Mouse (Mus musculus) frontal cortex, postnatal 25 days (tissue): ENCODE results near the gene Lfng.
A peak's percentile ranks its signal among the peaks of the same experiment; 100 is the strongest.

ENCODE experiments used
- DNase-seq, 2 experiments: peaks; one replicate each; pipeline ENCODE4 v3.0.0; 2022; ENCODE audit warnings: low spot score in 2 of 2

Lfng gene

DNA sequence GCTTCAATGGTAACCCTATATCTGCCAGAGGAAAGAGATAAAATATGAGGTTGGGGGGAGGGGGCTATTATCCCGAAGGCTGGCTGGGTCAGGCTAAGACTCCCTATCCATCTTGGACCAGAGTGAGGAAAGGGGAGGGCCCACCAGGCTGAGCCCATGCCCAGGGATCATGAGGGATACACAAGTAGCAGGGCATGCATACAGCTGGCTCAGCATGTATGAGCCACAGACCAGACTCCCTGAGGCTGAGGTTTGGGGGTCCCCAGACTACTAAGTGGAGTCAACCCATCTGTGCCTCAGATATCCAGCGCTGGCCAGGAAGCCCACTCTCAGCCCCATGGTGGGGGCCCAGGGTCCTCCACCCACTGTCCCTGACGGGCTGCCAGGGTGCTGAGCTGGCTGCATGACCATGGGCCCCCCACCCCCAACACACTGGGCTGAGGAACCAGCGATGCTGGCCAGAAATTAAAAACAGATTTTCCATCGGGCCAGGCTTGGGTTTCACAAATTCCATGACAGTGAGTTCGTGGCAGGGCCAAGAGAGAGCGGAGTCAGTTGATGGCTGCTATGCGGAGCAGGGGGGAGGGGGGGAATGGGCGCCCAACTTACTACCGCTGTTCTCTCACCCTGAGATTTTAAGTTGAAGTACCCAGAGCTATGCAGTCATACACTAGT lies 34.3 kb downstream of the Lfng start:
- DNase-seq: no peak

DNA sequence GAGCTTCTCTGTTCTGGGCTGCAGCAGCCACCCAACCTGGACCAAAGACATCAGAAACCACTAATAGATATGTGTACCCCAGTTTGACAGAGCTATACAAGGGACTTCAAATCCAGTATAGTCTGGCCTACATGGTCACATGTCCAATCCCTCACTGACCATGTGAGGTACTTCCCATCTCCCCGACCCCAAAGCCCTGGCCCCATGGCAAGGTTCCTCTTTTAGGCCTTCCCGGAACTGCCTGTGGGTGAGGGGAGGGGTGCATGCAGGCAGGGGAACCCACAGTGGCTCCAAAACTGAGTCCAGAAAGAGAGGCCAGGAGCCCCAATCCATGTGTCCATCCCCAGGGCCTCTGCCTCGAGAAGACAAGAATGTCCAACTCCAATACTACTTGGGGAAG lies 35.0 kb downstream of the Lfng start:
- DNase-seq: no peak

DNA sequence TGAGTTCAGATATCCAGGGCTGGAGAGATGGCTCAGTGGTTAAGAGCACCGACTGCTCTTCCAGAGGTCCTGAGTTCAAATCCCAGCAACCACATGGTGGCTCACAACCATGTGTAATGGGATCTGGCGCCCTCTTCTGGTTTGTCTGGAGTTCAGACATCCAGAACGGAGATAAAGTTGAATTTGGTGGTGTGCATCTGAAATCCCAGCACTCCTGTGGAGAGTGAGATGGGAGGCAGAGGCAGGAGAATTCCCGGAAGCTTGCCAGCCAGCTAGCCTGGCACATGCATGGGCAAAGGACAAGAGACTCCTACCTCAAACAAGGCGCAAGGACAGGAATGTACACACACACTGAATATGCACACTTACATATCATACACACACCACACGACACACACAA lies 37.1 kb downstream of the Lfng start:
- DNase-seq: no peak

DNA sequence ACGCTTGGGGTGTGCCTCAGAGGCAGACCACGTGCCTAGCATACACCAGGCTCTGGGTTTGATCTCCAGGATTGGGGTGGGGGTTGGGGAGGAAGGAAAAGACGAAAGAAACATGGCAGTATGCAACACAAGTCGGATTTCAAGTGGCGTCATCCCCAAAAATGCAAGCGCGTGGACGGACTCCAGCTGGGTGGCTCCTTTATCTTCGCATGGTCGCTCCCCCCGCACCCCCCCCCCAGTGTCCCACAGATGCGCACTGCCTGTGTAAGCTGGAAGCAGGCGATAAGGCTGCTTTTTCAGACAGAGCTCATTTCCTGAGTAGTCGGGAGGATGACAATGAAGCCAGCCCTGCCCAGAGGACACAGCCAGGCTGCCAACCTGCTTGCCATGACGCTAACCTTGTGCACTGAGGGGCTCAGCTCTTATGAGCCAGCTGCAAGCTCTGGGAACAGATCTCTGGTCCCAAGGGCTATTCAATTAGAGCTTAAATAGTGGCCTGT lies 37.6 kb downstream of the Lfng start:
- no peak for DNase-seq

DNA sequence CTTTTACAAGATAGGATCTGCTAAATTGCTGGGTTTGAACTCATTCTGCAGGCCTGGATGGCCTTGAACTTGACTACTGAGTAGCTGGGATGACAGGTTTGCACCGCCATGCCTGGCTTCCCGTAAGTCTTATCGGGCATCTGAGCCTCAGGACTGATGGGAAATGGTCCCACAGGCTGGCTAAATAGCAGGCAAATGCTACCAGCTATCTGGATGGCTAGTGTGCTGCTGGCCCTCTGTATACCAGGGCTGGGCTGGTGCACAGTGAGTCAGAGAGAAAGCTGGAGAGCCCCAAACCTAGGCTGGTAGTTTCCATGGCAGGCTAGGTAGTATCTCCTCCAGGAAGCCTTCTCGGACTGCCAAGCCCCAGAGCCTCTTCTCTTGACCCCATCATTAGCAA lies 38.3 kb downstream of the Lfng start:
- DNase-seq: no peak

DNA sequence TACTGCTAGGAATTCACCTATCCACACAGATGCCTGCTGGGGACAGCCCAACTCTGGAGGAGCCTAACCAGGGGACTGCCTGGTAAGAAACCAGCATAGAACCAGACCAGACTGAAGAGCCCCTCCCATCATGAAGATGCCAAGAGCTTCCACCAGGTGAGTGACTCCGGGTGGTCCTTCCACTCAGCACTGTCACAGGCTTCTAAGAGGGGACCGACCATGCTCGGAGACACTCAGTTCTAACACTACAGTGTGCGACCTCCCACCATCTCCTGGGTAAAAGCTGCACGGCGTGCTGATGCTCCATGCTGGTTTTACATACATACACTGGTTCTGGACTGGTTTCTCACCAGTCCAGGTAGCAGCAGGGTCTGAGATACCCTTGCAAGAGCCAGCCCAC lies 39.1 kb downstream of the Lfng start:
- no peak for DNase-seq

DNA sequence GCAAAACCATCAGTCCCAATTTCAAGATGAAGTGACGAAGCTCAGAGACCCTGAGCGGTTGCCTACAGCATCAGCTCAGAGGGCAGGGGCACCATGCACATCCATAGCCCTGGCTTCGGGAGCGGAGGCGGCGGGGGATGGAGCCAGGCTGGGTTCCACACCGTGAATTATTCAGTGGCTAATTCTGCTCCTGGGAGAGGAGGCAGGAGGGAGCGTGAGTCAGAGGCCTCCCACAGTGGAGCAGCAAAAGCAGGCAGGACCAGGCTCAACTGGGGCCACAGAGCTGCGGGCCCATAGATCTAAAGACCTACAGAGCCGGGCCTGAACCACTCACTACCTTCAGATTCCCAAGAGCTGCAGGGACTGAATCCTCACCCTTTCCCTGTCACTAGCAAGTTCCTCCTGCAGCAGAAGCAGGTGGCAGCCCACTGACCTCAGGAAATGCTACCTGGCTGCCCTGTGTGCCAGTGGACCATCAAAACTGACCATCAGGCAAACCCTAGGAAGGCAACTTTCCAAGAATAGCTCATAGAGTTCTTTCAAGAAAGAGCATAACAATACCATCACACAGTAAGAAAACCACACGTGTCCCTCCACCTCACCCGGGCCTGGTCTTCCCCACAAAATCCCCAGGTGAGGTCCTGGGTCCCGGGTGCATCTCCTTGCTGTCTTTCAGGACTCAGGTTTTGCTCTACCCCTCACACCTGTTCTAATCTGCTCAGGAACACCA lies 40.1 kb downstream of the Lfng start:
- DNase-seq: peak in 1 of 2 experiments; percentile 33

DNA sequence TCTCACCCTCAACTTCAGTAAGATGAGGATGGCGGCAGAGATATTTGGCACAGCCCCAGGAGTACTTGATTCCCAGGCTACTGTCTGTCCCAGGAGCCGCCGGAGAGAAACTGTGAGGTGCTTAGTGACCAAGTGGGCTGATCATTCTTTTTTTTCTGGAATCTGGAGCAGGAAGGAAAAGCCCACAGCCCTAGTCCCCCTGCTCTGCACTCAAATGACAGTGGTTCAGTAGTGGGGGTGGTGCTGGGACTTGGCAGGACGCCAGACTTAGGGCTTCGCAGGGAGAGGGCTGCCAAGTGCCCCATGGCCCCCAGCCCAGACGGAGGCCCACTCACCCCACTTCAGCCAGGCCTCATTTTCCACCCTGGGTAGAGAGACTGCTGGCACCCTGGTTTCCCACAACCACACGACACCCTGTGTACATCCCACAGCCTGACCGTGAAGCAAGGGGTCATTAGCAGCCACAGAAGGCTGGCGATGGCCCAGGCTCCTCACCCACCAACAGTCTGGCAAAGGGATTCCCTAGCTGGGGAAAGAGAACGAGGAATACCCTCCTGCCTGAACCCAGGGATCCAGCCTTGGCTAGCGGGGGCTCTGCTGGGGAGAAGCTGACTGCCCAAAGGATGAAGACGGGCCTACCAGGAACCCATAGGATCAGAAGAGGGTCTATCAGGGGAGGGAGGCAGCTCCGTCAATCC lies 40.9 kb downstream of the Lfng start:
- peak in 1 of 2 experiments; percentile 48 for DNase-seq

DNA sequence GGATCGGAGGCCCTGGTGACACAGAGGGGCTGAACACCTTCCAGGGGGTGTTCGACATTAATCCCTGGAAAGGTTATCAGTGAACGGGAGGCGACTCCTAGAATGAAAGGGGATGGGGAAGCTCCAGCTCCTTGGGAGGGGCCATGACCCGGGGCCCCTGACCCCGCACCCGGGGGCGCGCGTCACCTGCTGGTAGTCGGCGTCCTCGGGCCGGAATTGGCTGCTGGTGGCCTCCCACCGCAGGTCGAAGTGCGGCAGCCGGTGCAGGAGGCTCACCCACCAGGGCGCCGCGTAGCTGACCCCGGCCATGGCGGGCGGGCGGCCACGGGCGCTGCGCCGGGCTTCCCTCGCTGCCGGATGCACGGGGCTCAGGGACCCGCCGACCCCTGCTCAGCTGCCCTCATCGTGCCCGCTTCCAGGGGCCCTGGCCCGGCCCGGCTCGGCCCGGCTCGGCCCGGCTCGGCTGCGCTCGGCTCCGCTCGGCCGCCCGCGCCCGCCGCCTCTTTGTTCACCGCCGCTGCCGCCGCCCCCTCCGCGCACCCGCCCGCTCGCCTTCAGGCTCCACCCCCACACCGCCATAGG lies 41.5 kb downstream of the Lfng start, which contains the start of gene Ttyh3:
Gene Ttyh3, minus strand, starts transcription at position 513 of the 582 bp plus-strand sequence.
- peak in 1 of 2 experiments; percentile 23 for DNase-seq

DNA sequence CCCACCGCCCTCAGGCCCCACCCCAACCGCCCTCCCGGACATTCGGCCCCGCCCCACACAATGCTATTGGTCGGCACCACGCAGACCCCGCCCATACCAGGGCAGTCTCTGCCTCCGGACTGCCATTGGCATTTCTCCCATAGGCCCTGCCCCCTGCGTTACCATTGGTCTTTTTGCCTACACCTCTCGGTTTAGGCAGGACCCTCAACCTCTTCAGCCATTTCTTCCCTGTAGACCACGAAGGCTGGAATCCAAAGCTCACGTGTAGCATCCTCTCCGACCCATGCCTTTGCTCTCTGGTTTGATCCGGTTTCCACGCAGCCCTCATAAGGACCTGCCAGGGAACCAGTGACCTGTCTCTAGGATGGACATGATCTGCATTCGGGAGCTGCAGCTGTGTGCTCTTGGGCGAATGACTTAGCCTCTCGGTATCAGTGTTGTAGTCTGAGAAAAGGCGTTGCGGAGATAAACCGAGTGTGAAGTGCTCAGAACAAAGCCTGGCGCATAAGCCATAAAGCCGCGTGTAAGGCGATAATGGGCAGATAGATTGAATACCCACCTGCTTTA lies 42.1 kb downstream of the Lfng start:
- DNase-seq: peak; percentile 82 to 91

DNA sequence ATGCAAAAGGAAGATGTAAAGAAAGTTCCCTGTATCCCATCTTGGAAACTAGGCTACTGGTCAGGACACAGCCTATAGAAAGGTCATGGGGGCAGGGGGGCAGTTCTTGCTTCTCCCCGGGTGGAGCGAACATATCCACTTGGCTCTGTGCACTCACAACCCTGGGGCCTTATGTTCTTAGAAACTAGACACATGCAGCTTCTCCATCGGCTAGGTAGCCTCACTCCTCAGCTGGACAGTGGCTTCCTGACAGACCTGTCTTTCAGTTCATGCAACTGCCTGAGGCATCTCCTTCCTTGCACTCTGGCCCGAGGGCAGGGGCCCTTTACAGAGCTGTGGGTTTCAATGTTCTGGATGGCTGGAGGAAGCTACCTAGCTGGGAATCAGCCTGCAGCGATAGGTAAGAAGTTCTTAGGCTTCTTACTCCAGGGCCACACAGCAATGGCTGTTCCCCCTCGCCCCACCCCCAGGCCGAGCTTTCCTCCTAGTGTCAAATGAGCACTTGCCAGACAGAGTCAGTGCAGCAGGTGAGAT lies 42.8 kb downstream of the Lfng start:
- DNase-seq: no peak

DNA sequence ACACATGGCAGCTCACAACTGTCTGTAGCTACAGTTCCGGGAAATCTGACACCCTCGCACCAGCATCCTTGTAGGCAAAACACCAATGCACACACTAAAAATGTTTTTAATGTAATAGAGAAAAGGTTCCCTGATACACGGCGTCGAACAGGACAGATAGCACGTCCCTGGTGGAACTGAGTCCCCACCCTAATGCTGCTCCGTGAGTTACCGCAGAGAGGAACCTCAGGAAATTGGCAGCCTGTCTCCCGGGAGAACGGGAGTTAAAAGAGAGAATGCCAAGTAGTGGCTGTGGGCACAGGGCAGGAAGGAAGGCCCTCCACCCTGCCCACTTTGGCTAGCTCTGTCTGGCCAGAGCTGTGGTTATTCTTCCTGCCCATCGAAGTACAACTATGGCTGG lies 44.1 kb downstream of the Lfng start:
- no peak for DNase-seq

DNA sequence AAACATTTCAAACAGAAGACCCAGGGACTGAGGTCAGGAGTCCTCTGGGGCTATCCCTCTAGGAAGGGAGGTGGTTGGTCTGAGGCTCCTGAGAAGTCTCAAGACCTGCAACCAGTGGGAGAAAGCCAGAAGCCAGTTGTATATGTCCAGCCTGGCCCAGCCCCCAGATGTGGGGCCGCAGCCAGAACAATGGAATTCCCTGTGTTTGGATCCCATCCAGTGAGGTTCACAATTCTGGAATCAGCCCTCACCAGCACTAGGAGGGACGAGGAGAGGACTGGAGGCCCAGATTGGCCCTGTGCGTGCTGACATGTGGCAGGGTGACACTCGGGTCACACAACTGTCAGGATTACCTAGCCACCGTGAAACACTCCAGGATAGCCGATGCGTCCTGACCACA lies 45.5 kb downstream of the Lfng start:
- DNase-seq: no peak

DNA sequence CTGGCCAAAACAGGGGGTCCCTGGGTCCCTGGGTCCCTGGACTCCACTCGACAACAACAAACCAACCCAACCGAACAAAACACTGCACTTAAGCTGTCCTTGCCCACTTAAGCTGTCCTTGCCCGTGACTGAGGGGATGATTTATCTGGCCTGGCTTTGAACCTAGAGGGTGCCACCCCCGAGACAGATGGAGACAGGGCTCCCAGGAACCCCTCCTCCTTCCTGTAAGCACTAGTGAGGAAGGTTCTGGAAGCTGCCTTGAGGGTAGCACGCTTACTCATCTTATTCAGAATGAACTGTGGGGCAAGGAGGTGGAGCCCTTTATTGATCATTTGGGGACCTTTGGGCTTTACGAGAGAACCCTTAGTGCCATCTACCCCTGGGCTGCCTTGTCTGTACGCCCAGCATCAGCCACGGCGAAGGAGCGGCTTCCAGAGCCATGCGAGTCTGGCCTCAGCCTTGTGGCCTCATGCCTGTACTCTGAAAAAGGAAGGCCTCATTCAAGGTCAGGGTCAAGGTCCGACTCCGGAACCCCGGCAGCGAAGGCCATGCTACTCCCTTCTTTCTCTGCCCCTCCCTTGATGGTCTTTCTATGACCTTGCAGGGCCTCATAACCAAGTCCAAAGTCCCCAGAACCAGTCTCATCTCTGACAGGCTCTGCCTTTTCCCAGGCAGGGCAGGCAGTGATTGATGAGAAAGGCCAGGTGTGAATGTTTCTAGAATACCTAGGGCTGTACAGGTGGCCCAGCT lies 47.2 kb downstream of the Lfng start:
- no peak for DNase-seq

DNA sequence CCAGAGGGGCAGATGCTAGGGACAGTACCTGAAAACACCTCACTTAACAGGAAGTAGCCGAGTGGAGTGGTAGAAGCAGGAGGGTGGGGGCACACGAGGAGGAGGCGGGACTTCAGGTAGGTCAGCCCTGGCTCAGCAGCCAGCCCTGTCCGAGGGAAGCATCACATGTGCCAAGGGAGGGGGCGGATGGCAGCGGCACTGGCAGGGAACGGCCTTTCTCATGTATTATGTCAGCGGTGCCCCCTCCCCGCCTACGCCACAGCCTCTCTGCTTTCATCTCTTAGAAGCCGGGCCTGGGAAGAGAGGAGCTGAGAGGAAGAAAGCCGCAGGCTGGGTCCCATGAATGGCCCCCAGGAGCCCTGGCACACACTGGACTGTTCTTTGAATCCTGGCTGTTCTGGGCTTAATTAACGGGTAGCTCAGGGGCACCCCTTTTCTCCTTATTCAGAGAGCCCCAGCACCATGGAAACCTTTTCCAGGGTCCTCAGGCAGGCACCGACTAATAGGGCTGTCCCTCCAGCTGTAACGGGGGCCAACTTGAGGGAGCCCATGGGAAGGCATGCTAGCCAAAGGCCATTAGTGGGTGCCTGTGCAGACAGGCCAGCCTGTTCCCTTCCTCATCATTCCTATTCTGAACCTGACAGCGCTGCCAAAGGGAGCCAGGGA lies 52.6 kb downstream of the Lfng start:
- peak; percentile 38 to 61 for DNase-seq

DNA sequence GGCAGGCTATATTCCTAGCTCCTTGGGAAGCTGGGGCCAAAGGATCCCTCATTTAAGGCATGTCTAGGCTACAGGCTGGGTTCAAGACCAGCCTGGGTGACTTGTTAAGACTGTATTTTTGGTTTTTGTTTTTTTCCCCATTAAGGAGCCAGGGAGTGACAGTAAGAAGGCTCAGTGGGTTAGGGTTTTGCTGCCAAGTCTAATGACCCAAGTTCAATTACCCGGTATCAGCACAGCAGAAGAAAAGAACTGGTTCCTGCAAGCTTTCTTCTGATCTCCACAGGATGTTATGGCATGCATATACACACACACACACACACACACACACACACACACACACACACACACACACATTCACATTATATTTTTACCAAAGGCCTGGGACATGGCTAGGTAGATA lies 53.3 kb downstream of the Lfng start:
- no peak for DNase-seq

DNA sequence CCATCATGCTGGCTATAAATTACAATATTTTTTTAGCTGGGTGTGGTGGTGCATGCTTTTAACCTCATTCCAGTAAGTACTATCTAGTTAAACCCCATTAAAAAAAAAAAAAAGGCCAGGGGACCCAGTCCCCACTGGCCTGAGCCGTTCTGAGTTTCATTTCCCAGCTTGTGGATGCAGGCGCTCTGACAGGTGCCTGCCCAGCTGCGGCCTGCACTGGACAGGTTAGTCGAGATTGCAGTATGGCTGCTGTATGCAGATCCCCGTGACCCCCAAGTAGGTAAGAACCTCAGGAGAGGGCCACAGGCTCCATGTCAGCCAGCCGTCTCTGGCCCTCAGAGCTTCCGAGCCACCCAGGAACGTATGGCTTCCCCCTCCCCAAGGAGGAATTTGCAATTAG lies 54.3 kb downstream of the Lfng start:
- DNase-seq: no peak

DNA sequence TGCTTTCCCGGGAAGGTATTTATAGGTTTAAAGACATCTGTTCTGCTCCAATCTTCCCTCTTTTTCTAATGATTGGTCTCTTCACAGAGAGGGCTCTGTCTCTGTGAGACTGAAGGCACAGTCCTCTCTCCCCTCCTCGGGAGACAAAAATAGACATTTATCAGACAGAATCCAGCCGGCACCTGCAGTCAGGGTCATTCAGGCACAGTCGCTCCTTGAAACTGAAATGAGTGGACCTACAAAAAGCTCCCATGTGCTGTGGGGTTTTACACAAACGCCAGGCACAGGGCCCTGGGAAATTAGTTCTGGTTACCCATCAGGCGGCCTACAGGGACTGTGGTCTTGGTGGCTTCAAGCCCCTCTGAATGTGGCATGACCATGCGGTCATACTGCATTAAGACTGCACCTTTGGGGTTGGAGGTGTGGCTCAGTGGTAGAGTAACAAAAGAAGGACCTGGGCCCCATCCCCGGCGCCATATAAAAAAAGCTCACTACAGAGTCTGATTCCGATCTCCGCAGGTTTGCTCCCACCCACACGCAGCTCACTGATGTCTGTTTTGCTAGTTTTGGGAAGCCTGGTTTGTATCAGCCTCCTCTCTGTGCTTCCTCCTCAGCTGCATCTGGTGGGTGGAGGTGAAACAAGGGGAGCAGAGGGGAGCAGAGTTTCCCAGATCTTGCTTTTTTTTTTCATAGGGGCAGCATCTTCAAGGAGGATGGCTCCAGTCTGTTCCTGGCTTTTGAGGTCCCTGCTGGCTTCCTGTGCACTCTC lies 54.9 kb downstream of the Lfng start:
- DNase-seq: no peak

DNA sequence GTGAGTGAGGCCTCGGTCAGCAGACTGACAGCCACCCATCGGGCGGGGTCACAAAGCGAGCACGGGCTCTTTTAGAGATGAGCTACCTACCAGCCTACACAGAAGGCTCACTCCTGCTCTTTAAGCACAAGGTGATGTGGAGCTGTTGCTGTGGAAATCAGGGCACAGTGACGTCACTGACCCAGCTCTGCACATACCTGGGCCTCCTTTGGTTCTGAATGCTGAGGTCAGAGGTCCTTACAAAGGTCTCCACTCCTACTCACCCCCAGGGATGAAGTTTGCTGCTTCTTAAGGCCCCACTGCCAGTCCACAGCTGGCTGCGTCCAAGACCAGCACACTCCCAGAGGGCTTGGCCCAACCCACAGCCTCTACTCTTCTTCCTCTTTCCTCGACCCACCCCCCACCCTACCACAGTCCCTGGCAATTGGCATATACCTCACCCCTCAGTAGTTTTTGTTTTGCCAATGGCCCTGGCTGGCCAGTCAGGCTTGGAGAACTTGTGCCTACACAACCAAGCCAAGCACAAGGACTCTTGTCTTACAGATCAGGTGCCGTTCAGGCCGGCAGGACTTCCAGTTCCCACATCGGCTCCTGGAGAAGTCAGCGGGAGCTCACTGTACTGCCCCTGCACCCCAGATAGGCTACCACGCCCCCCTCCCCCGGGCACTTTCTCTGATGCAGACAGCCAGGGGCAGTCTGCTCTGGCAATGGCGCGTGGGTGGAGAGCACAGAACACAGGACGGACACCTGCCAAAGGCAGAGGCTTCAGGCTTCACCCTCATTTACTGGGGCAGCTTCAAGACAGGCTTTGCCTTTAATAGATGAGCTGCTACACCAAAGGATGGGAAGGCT lies 55.8 kb downstream of the Lfng start:
- no peak for DNase-seq
